Mouse (Mus musculus): Measurements from ENCODE around the gene Svs5.

DNA sequence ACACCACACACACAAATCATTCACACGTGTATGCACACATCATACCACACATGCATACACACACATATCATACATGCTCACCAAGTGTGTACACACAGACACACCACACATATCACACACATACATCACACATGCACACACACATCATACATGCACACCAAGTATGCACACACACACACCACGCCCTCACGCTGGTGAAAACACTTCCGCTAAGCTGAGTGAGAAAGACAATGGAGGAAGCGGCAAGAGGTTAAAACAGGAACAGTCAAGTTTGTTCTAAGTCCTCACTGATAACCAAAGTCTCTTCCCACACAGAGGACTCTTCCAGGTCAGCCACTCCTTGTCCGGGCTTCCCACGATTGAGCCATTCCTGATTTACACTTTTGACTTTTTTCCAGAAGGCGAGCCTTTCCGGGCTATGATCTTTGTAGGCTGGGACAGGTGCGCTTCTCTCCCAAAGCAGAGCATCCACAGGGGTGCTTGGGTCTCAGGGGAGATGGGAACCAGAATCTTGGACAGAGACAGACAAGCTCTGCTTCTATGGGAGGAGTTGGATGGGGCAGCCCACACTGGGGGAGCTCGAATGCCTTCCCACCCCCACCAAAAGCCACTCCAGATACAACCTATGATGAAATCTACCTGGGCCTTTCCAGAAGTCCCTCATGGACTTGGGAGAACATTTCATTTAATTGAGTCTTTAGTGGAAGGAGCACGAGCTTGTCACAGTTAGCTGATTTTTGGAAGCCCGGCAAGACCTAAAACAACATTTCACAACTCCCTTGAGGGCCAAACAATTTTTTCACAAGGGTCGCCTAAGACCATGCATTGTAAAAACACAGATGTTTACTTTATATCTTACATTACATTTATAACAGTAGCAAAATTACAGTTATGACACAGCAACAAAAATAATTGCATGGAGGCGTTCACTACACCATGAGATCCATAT is 45.2 kb downstream of the Svs5 start:
- TF ChIP-seq GATA1 (IDR thresholded peaks at IDR 0.05; ENCODE audit: borderline replicate concordance, low read length) (no peak), FLI1 (IDR thresholded peaks at IDR 0.05; ENCODE audit: low read length) (no peak)

Data from megakaryocyte, embryonic 14.5 days (primary cell).